Mouse (Mus musculus) adrenal gland, adult 8-10 months (tissue): ENCODE measurements around the gene Olfr464. TPM values are rescaled to one million over a fixed set of nuclear protein-coding genes. Genes with fewer than 3 reads are reported as not detected.
"Not testable (repeated sequence)": the region's sequence is repeated elsewhere in the genome, so short reads cannot be mapped to it uniquely, and the experiment has no call there.

Experiments
- DNase-seq: peaks from one replicate; pipeline ENCODE4 v3.0.0; 2022
- total RNA-seq, 4 experiments: library from RNA; stranded (reverse); gene quantifications; 2 replicates each; pipeline ENCODE4 v1.2.4; 2022

The Olfr464 gene
- total RNA-seq, result not detected

GRCm38 (mm10) chr11:87920966-87921365 is at the start of gene Olfr464:
Gene Olfr464, minus strand, starts transcription at chr11:87920967.
- no peak for DNase-seq

- DNase-seq, result no peak
Measured at GRCm38 (mm10) chr11:87968356-87969122, 47.8 kb upstream of the Olfr464 start.

- peak; percentile 60 for DNase-seq
Measured at GRCm38 (mm10) chr11:87967692-87968289, 47.0 kb upstream of the Olfr464 start.

- no peak for DNase-seq
Measured at GRCm38 (mm10) chr11:87966214-87966613, 45.4 kb upstream of the Olfr464 start.

GRCm38 (mm10) chr11:87965293-87965692 is 44.5 kb upstream of the Olfr464 start:
- DNase-seq, result no peak

- DNase-seq, result no peak
Measured at GRCm38 (mm10) chr11:87957066-87957465, 36.3 kb upstream of the Olfr464 start.

GRCm38 (mm10) chr11:87955144-87955543 is 34.4 kb upstream of the Olfr464 start:
- DNase-seq, result no peak

GRCm38 (mm10) chr11:87949990-87950389 is 29.2 kb upstream of the Olfr464 start:
- DNase-seq, result no peak

- DNase-seq, result no peak
Measured at GRCm38 (mm10) chr11:87935467-87935866, 14.7 kb upstream of the Olfr464 start.

- no peak for DNase-seq
Measured at GRCm38 (mm10) chr11:87933731-87934130, 13.0 kb upstream of the Olfr464 start.

GRCm38 (mm10) chr11:87930348-87930747 is 9.6 kb upstream of the Olfr464 start:
- DNase-seq, result no peak

GRCm38 (mm10) chr11:87920301-87920700 is 466 bp downstream of the Olfr464 start:
- no peak for DNase-seq

- no peak for DNase-seq
Measured at GRCm38 (mm10) chr11:87916005-87916404, 4.8 kb downstream of the Olfr464 start.

GRCm38 (mm10) chr11:87904331-87904730 is 16.4 kb downstream of the Olfr464 start:
- no peak for DNase-seq

GRCm38 (mm10) chr11:87897287-87897686 is 23.5 kb downstream of the Olfr464 start, which contains the start of gene Olfr463:
Gene Olfr463, minus strand, starts transcription at chr11:87897387.
- no peak for DNase-seq

- no peak for DNase-seq
Measured at GRCm38 (mm10) chr11:87892168-87892567, 28.6 kb downstream of the Olfr464 start, which contains the start of gene Olfr462. Gene Olfr462, minus strand, starts transcription at chr11:87892268.

- DNase-seq, result no peak
Measured at GRCm38 (mm10) chr11:87884856-87885255, 35.9 kb downstream of the Olfr464 start.

- no peak for DNase-seq
Measured at GRCm38 (mm10) chr11:87883493-87883892, 37.3 kb downstream of the Olfr464 start.

GRCm38 (mm10) chr11:87881714-87882113 is 39.1 kb downstream of the Olfr464 start:
- no peak for DNase-seq

GRCm38 (mm10) chr11:87879826-87880225 is 40.9 kb downstream of the Olfr464 start:
- no peak for DNase-seq

- no peak for DNase-seq
Measured at GRCm38 (mm10) chr11:87875436-87875835, 45.3 kb downstream of the Olfr464 start, which contains the start of gene Epx. Gene Epx, minus strand, starts transcription at chr11:87875536.

- DNase-seq, result no peak
Measured at GRCm38 (mm10) chr11:87871766-87872165, 49.0 kb downstream of the Olfr464 start.

- DNase-seq, result no peak
Measured at GRCm38 (mm10) chr11:87870096-87870495, 50.7 kb downstream of the Olfr464 start.

GRCm38 (mm10) chr11:87866891-87867290 is 53.9 kb downstream of the Olfr464 start:
- not testable (repeated sequence) for DNase-seq
